Mouse (Mus musculus) heart, postnatal 0 days (tissue): ENCODE data around the gene Sstr4.

Experiments used
- CTCF ChIP-seq: IDR thresholded peaks from 2 replicates; pipeline ENCODE4 v1.5.1; 2016; ENCODE audit warnings: antibody characterized with exemption, control low read depth, low read depth
- EP300 ChIP-seq: IDR thresholded peaks from 2 replicates; pipeline ENCODE4 v1.6.1; 2016; ENCODE audit warnings: antibody characterized with exemption, low read depth

DNA sequence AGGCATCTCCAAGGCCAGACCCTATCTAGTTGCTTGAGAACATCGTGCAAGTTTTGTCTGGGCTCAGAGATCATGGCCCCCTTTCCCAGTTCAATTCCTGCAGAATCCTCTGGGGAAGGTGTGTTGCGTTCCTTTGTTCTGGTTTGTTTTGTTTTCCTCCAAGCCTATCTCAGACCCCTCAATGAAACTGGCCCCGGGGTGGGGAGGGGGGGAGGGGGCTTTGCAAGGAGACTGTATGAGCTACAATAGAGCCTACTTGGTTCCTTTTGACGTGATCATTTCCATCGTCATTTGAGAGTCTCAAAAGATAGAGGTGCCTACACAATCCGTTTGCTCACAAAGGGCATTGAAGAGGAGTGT is 13.6 kb downstream of the Sstr4 start:
- TF ChIP-seq CTCF (no peak), EP300 (no peak)
